Mouse (Mus musculus) natural killer cell, adult 2 months (primary cell): ENCODE data around the gene Micu1.
A peak's percentile ranks its signal among the peaks of the same experiment; 100 is the strongest.
"Not testable (repeated sequence)": the region's sequence is repeated elsewhere in the genome, so short reads cannot be mapped to it uniquely, and the experiment has no call there.

Experiments
- DNase-seq, 2 experiments: peaks; one replicate each; pipeline ENCODE4 v3.0.0; 2022; ENCODE audit warnings: low spot score in 2 of 2

Gene Micu1

GRCm38 (mm10) chr10:59848953-59849352 is 146.7 kb downstream of the Micu1 start:
- no peak for DNase-seq

- DNase-seq: no peak
Observed at GRCm38 (mm10) chr10:59849371-59849770, 147.1 kb downstream of the Micu1 start.

DNA sequence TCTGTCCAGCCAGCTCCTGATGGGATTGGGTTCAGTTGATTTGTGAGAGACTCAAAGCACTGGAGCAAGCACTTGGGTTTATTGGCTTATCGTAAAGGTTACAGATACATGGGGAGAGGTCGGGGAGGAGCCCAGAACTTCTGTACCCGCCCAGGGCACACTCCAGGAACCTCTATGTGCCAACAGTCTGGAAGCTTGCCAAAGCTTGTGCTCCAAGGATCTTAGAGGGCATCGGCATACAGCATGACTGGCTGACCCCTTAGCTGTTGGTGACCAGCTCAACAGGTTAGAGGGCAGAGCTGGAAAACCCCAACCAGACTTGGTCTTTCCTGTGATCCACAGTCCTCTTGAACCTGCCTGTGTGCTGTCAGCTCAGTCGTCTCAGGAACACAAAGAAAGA is 154.9 kb downstream of the Micu1 start:
- DNase-seq: no peak

DNA sequence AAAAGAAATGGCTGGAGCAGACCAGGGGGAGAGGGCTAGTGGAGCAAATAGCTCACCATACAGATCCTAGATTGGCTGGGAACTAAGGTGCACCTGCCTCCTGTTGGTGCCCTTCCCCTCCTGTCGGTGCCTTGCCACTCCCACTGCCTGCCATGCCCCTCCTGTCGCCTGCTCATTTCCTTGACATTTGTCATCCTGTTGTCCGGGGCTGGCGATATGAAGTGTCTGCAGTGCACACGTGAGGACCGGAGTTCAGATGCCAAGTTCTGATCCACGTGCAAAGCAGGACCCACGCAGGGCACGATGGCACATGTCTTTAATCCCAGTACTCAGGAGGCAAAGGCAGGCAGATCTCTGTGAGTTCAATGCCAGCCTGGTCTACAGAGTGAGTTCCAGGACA is 158.4 kb downstream of the Micu1 start:
- DNase-seq: no peak

GRCm38 (mm10) chr10:59861201-59861600 is 158.9 kb downstream of the Micu1 start:
- no peak for DNase-seq

DNA sequence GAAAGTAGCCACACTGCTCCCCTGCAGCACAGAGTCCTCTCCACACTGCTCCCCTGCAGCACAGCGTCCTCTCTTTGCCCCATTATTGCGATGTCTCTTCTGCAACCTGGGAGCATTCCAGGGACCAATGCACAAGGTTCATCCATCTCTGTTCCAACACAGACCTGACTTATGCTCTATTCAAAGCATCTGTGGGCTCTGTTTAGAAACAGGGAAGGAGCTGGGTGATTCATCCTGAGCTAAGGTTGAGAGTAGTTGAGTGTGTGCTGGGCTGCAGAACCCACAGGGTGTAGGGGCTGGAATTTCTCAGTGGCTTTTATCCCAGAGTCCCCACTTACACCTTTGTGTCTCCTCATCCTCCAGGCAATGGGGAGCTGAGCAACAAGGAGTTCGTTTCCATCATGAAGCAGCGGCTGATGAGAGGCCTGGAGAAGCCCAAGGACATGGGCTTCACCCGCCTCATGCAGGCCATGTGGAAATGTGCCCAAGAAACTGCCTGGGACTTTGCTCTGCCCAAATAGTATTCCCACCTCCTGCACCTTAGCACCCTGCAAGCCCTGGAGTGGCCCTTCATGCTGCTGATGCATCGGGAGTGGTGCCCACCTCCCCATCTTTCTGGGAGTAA is 160.7 kb downstream of the Micu1 start:
- DNase-seq: no peak

GRCm38 (mm10) chr10:59863620-59864019 is 161.3 kb downstream of the Micu1 start:
- DNase-seq: no peak

GRCm38 (mm10) chr10:59864232-59864875 is 162.1 kb downstream of the Micu1 start:
- DNase-seq: no peak

DNA sequence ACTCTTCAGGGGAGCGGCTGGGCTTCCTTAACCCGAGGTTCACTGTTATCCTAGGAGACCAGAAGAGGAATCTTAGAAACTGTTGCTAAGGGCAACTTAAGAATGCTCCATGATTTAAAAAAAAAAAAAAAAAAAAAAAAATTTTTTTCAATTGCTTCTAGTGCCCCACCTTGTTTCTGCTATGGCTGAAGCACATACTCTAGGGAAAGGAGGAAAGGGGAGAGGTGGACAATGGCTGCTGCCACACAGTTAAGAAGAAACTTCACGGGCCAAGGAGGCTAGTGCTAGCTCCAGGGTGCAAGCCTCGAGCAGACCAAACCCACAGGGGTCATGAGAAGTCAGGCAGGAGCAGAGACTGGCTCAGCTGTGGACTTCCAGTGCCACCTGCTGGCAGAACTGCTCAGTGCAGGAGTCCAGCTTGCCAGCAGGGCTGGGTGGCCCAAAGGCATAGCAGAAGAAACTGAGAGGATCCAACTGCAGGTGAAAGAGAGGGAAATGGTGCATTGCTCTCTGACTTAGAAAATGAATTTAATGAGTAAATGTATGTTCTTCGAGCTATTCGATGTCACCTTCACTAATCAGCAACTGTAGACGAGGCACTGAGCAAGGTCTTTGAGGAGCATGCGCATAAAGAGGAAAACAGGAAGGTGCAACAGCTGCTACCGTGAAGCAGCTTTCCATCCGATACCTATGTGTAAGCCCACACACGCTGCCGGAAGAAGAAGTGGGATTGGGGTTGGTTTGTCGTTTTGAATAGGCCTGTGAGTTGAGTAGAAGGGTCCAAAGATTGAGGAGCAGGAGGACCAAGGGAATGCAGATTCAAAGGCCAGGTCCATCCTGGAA is 162.8 kb downstream of the Micu1 start:
- DNase-seq: peak; percentile 72 to 85

- DNase-seq: no peak
Observed at GRCm38 (mm10) chr10:59868266-59868665, 166.0 kb downstream of the Micu1 start.

- no peak for DNase-seq
Observed at GRCm38 (mm10) chr10:59870038-59870437, 167.8 kb downstream of the Micu1 start.

DNA sequence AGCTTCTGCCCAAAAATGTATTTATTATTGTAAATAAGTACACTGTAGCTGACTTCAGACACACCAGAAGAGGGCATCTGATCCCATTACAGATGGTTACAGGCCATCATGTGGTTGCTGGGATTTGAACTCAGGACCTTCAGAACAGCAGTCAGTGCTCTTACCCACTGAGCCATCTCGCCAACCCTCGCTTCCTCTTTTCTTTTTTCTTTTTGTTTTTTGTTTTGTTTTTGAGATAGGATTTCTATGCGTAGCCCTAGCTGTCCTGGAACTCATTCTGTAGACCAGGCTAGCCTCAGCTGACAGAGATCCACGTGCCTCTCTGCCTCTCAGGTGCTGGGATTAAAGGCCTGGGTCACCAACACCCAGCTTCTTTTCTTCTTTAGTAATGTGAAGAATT is 170.4 kb downstream of the Micu1 start:
- DNase-seq: not testable (repeated sequence)

GRCm38 (mm10) chr10:59873206-59873605 is 170.9 kb downstream of the Micu1 start:
- no peak for DNase-seq

GRCm38 (mm10) chr10:59873613-59874012 is 171.3 kb downstream of the Micu1 start:
- no peak for DNase-seq

DNA sequence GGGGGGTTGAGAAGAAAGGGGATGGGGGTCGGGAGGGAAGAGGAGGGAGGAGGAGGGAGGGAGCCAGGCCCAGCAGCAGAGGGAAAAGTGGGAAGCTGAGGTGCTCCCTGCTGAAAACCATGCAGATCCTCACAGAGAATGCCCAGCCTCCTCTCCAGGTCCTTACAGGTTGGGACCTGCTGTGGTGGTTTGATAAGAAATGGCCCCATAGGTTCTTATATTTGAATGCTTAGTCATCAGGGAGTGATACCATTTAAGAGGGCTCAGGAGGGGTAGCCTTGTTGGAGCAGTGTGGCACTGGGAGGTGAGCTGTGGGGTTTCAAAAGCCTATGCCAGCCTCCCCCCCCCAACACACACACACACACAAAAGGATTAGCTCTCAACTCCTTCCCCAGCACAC is 173.1 kb downstream of the Micu1 start:
- no peak for DNase-seq

- not testable (repeated sequence) for DNase-seq
Observed at GRCm38 (mm10) chr10:59876698-59877097, 174.4 kb downstream of the Micu1 start.

- no peak for DNase-seq
Observed at GRCm38 (mm10) chr10:59877421-59878117, 175.3 kb downstream of the Micu1 start.

GRCm38 (mm10) chr10:59878823-59879222 is 176.5 kb downstream of the Micu1 start:
- DNase-seq: no peak

DNA sequence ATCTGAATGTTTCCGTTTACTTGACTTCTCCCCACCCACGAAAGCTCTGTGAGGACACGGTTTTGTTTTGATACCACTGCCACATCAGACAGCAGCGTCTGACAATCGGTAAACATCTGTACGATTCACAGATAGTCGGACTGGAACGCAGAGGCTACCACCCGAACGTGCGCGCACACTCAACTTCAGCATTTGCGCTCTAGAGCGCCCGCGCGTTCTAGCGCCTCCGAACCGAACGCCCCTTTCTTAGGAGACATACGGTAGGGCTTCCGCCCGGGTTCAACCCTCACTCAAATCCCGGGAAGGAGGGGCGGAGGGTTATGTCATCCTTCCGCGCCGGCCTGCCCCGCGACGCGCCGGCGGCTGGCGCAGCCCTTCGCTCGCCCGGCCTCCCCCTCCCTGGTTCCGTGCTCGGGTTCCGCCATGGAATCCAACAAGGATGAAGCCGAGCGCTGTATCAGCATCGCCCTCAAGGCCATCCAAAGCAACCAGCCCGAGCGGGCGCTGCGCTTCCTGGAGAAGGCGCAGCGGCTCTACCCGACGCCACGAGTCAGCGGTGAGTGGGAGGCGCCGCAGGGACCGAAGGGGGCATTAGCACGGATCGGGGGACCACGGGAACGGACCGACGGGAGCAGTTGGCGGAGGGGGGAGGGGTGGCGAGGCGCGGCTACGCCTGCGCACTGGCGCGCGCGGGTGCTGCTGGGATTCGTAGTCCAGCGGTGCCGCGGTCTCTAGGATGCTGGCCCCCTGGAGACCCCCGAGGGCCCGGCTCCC is 177.2 kb downstream of the Micu1 start, which contains the start of gene Dnajb12:
Gene Dnajb12 (plus strand): TSS at position 302 of the 774 bp plus-strand sequence.
- DNase-seq: peak; percentile 83 to 86

DNA sequence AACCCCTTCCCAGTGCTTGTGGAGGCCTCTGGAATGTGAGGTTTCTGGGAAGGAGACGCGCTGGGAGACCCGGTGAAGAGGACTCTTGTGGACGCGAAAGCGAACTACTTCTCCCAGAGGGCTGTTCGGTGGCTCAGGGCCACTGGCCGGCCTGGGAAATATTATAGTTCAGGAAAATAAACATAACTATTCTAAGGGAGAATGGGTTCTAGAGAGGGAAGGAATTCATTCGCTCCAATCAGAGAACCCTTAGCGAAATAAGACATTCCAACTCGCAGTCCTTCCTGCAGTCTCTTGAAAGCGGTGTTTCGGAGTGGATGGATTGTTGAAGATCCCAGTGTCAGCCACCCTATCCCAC is 177.7 kb downstream of the Micu1 start:
- DNase-seq: no peak

DNA sequence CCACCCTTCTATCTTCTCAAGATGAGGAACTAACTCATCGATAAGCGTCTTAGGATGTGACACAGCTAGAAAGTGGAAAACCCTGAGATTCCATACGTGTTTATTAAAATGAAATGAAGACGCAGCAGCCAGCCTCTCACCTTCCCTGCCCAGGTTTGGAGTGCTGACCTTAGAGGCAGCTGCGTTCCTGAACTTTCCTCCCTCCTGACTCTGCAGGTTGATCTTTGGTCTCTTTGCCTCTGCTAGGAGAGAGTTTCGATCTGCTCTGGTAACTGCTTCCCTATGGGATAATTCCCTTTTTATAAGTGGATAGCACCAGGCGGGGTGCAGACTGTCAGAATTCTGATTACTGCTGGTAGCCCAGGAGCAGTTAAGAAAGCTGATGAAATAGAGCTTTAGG is 178.6 kb downstream of the Micu1 start:
- no peak for DNase-seq
